Mouse (Mus musculus): Measurements from ENCODE around the gene Dock7. TPM values are rescaled to one million over a fixed set of nuclear protein-coding genes. Genes with fewer than 3 reads are reported as not detected.
"Not testable (repeated sequence)": the region's sequence is repeated elsewhere in the genome, so short reads cannot be mapped to it uniquely, and the experiment has no call there.

The Dock7 gene
- polyA plus RNA-seq, 1 experiment from 2014 or later = 41.6 TPM

- H3K27me3 ChIP-seq (replicated peaks) = no peaks in the 10 kb centered on the region
- no peak overlapping the region for H3K4me2 ChIP-seq (replicated peaks)
- H3K4me3 ChIP-seq (replicated peaks) = no peak overlapping the region
- H3K27ac ChIP-seq = no peak overlapping the region
- H3K9me3 ChIP-seq = no peaks in the 10 kb centered on the region
- no peak overlapping the region for H3K9ac ChIP-seq
- H3K36me3 ChIP-seq = 0 out of 2 replicates have a peak, but pooled peaks cover 5% of the 10 kb centered on the region
- no peaks in the 10 kb centered on the region for H3K4me1 ChIP-seq (replicated peaks)
- ATAC-seq = no peak
- 89% methylated on average over 2 of the region's 2 CpGs for WGBS
Observed at GRCm38 (mm10) chr4:99048581-99048980, 72.1 kb downstream of the Dock7 start.

GRCm38 (mm10) chr4:99046471-99046870 is 74.2 kb downstream of the Dock7 start:
- 69% methylated on average over 3 of the region's 3 CpGs for WGBS

GRCm38 (mm10) chr4:99044854-99045253 is 75.9 kb downstream of the Dock7 start:
- H3K4me2 ChIP-seq (replicated peaks) = no peak overlapping the region
- H3K27ac ChIP-seq = no peak overlapping the region
- 81% methylated on average over 3 of the region's 3 CpGs for WGBS
- no peaks in the 10 kb centered on the region for H3K27me3 ChIP-seq (replicated peaks)
- no peak overlapping the region for H3K4me3 ChIP-seq (replicated peaks)
- H3K4me1 ChIP-seq (replicated peaks) = no peaks in the 10 kb centered on the region
- H3K9ac ChIP-seq = no peak overlapping the region
- no peaks in the 10 kb centered on the region for H3K9me3 ChIP-seq
- peaks cover 16% of the 10 kb centered on the region for H3K36me3 ChIP-seq
- no peak for ATAC-seq

More at GRCm38 (mm10) chr4:99046471-99046870, 74.2 kb downstream of the Dock7 start:
- Histone ChIP-seq H3K9me3 (no peaks in the 10 kb centered on the region), H3K36me3 (peaks cover 16% of the 10 kb centered on the region), H3K4me2 (replicated peaks) (no peak overlapping the region), H3K27ac (no peak overlapping the region), H3K9ac (no peak overlapping the region), H3K27me3 (replicated peaks) (no peaks in the 10 kb centered on the region), H3K4me3 (replicated peaks) (no peak overlapping the region), H3K4me1 (replicated peaks) (no peaks in the 10 kb centered on the region)
- ATAC-seq = no peak

- WGBS = 64% methylated on average over 4 of the region's 4 CpGs
- Histone ChIP-seq H3K4me3 (replicated peaks) (no peak overlapping the region), H3K27ac (no peak overlapping the region), H3K36me3 (no peaks in the 10 kb centered on the region), H3K4me1 (replicated peaks) (no peaks in the 10 kb centered on the region), H3K27me3 (replicated peaks) (no peaks in the 10 kb centered on the region), H3K4me2 (replicated peaks) (no peak overlapping the region), H3K9me3 (no peaks in the 10 kb centered on the region), H3K9ac (no peak overlapping the region)
- no peak for ATAC-seq
Observed at GRCm38 (mm10) chr4:99032921-99033320, 87.8 kb downstream of the Dock7 start.

GRCm38 (mm10) chr4:99030686-99031085 is 90.0 kb downstream of the Dock7 start, which contains the start of gene Angptl3:
TSS of gene Angptl3 (plus strand) at chr4:99030954.
- Histone ChIP-seq H3K4me3 (replicated peaks) (no peak within 1 kb of the TSS), H3K9me3 (no peaks in the 10 kb centered on the region), H3K27me3 (replicated peaks) (no peaks in the 10 kb centered on the region), H3K4me2 (replicated peaks) (no peak within 1 kb of the TSS), H3K27ac (no peak within 1 kb of the TSS), H3K36me3 (no peaks in the 10 kb centered on the region), H3K9ac (no peak within 1 kb of the TSS), H3K4me1 (replicated peaks) (no peaks in the 10 kb centered on the region)
- WGBS = 61% methylated on average over 2 of the region's 2 CpGs
- ATAC-seq = no peak

GRCm38 (mm10) chr4:99028377-99028776 is 92.3 kb downstream of the Dock7 start:
- H3K9ac ChIP-seq = no peak overlapping the region
- WGBS = 79% methylated on average over 5 of the region's 5 CpGs
- H3K27me3 ChIP-seq (replicated peaks) = no peaks in the 10 kb centered on the region
- H3K4me1 ChIP-seq (replicated peaks) = no peaks in the 10 kb centered on the region
- no peaks in the 10 kb centered on the region for H3K36me3 ChIP-seq
- no peak for ATAC-seq
- H3K4me2 ChIP-seq (replicated peaks) = no peak overlapping the region
- H3K27ac ChIP-seq = no peak overlapping the region
- H3K4me3 ChIP-seq (replicated peaks) = no peak overlapping the region
- no peaks in the 10 kb centered on the region for H3K9me3 ChIP-seq

- no peak for ATAC-seq
- Histone ChIP-seq H3K36me3 (no peaks in the 10 kb centered on the region), H3K27ac (no peak overlapping the region), H3K4me3 (replicated peaks) (no peak overlapping the region), H3K9me3 (no peaks in the 10 kb centered on the region), H3K4me1 (replicated peaks) (no peaks in the 10 kb centered on the region), H3K4me2 (replicated peaks) (no peak overlapping the region), H3K27me3 (replicated peaks) (no peaks in the 10 kb centered on the region), H3K9ac (no peak overlapping the region)
- WGBS = 93% methylated on average over 8 of the region's 8 CpGs
Observed at GRCm38 (mm10) chr4:99022221-99022620, 98.5 kb downstream of the Dock7 start.

- peaks cover 3% of the 10 kb centered on the region; the same call in 1 of the 2 replicates for H3K36me3 ChIP-seq
- no peak overlapping the region for H3K27ac ChIP-seq
- whole genome bisulfite sequencing = 87% methylated on average over 4 of the region's 4 CpGs
- no peaks in the 10 kb centered on the region for H3K27me3 ChIP-seq (replicated peaks)
- H3K4me2 ChIP-seq (replicated peaks) = no peak overlapping the region
- H3K9me3 ChIP-seq = no peaks in the 10 kb centered on the region
- no peak overlapping the region for H3K4me3 ChIP-seq (replicated peaks)
- H3K4me1 ChIP-seq (replicated peaks) = no peaks in the 10 kb centered on the region
- ATAC-seq = no peak
- H3K9ac ChIP-seq = no peak overlapping the region
Observed at GRCm38 (mm10) chr4:99011039-99011438, 109.7 kb downstream of the Dock7 start.

GRCm38 (mm10) chr4:99006319-99006718 is 114.4 kb downstream of the Dock7 start:
- no peaks in the 10 kb centered on the region for H3K9me3 ChIP-seq
- no peaks in the 10 kb centered on the region for H3K27me3 ChIP-seq (replicated peaks)
- no peak overlapping the region for H3K27ac ChIP-seq
- no peak overlapping the region for H3K9ac ChIP-seq
- 77% methylated on average over 2 of the region's 2 CpGs for WGBS
- H3K4me2 ChIP-seq (replicated peaks) = no peak overlapping the region
- no peaks in the 10 kb centered on the region for H3K4me1 ChIP-seq (replicated peaks)
- H3K36me3 ChIP-seq = peaks cover 6% of the 10 kb centered on the region; the same call in 1 of the 2 replicates
- no peak overlapping the region for H3K4me3 ChIP-seq (replicated peaks)
- ATAC-seq = no peak

GRCm38 (mm10) chr4:99005574-99005973 is 115.1 kb downstream of the Dock7 start:
- 94% methylated on average over 2 of the region's 2 CpGs for WGBS
- no peaks in the 10 kb centered on the region for H3K27me3 ChIP-seq (replicated peaks)

GRCm38 (mm10) chr4:98993491-98993890 is 127.2 kb downstream of the Dock7 start:
- H3K9ac ChIP-seq = no peak overlapping the region
- WGBS = 90% methylated on average over 4 of the region's 4 CpGs
- no peak overlapping the region for H3K27ac ChIP-seq
- H3K27me3 ChIP-seq (replicated peaks) = no peaks in the 10 kb centered on the region
- H3K9me3 ChIP-seq = no peaks in the 10 kb centered on the region
- no peak for ATAC-seq
- no peaks in the 10 kb centered on the region for H3K4me1 ChIP-seq (replicated peaks)
- H3K4me3 ChIP-seq (replicated peaks) = no peak overlapping the region
- no peak overlapping the region for H3K4me2 ChIP-seq (replicated peaks)
- peaks cover 4% of the 10 kb centered on the region; the same call in 1 of the 2 replicates for H3K36me3 ChIP-seq

More at GRCm38 (mm10) chr4:99005574-99005973, 115.1 kb downstream of the Dock7 start:
- ATAC-seq = no peak
- Histone ChIP-seq H3K27ac (no peak overlapping the region), H3K4me1 (replicated peaks) (no peaks in the 10 kb centered on the region), H3K9me3 (no peaks in the 10 kb centered on the region), H3K4me2 (replicated peaks) (no peak overlapping the region), H3K4me3 (replicated peaks) (no peak overlapping the region), H3K9ac (no peak overlapping the region), H3K36me3 (peaks cover 6% of the 10 kb centered on the region; the same call in 1 of the 2 replicates)

GRCm38 (mm10) chr4:98984701-98985100 is 136.0 kb downstream of the Dock7 start:
- Histone ChIP-seq H3K9ac (no peak overlapping the region), H3K4me1 (replicated peaks) (no peaks in the 10 kb centered on the region), H3K36me3 (peaks cover 17% of the 10 kb centered on the region; the same call in 1 of the 2 replicates), H3K27me3 (replicated peaks) (no peaks in the 10 kb centered on the region), H3K4me2 (replicated peaks) (no peak overlapping the region), H3K4me3 (replicated peaks) (no peak overlapping the region), H3K27ac (no peak overlapping the region), H3K9me3 (no peaks in the 10 kb centered on the region)
- WGBS = 86% methylated on average over 8 of the region's 8 CpGs
- no peak for ATAC-seq

- not testable (repeated sequence) for H3K4me2 ChIP-seq (replicated peaks); H3K4me1 ChIP-seq (replicated peaks); H3K27ac ChIP-seq; ATAC-seq; H3K27me3 ChIP-seq (replicated peaks); H3K4me3 ChIP-seq (replicated peaks); H3K9me3 ChIP-seq; H3K9ac ChIP-seq
- WGBS = 84% methylated on average over 3 of the region's 3 CpGs
- H3K36me3 ChIP-seq = peaks cover 23% of the 10 kb centered on the region
Observed at GRCm38 (mm10) chr4:98979976-98980375, 140.7 kb downstream of the Dock7 start.
